Mouse (Mus musculus) embryo, embryonic 11 days (tissue): ENCODE measurements at regions not wholly inside any gene's neighbourhood (a gene's known extent, or its start where the extent isn't known, plus 50 kb on each side); places are given as distances from the start of the nearest gene placed in this dataset.
"Not testable (repeated sequence)": the region's sequence is repeated elsewhere in the genome, so short reads cannot be mapped to it uniquely, and the experiment has no call there.

ENCODE experiments used
- DNase-seq: peaks from one replicate; pipeline ENCODE4 v3.0.0-alpha.2; 2015

GRCm38 (mm10) chr13:101955806-101956418 lies 187.9 kb upstream of the Pik3r1 start:
- no peak for DNase-seq

GRCm38 (mm10) chr13:101957782-101958181 lies 189.8 kb upstream of the Pik3r1 start:
- DNase-seq, result no peak

GRCm38 (mm10) chr13:101965537-101965936 lies 197.5 kb upstream of the Pik3r1 start:
- peak; percentile 20 for DNase-seq

GRCm38 (mm10) chr13:101966799-101967397 lies 198.9 kb upstream of the Pik3r1 start:
- DNase-seq, result no peak

- peak; percentile 2 for DNase-seq
These were observed 199.4 kb upstream of the Pik3r1 start for GRCm38 (mm10) chr13:101967466-101967865.

- DNase-seq, result no peak
These were observed 208.7 kb upstream of the Pik3r1 start for GRCm38 (mm10) chr13:101976766-101977165.

GRCm38 (mm10) chr13:101980171-101980835 lies 212.3 kb upstream of the Pik3r1 start:
- DNase-seq, result no peak

- DNase-seq, result no peak
These were observed 220.8 kb upstream of the Pik3r1 start for GRCm38 (mm10) chr13:101988637-101989413.

GRCm38 (mm10) chr13:101991729-101992128 lies 223.7 kb upstream of the Pik3r1 start:
- no peak for DNase-seq

- no peak for DNase-seq
These were observed 226.8 kb upstream of the Pik3r1 start for GRCm38 (mm10) chr13:101994779-101995178.

- no peak for DNase-seq
These were observed 227.5 kb upstream of the Pik3r1 start for GRCm38 (mm10) chr13:101995529-101995928.

- no peak for DNase-seq
These were observed 228.1 kb upstream of the Pik3r1 start for GRCm38 (mm10) chr13:101996144-101996543.

- DNase-seq, result no peak
These were observed 229.4 kb upstream of the Pik3r1 start for GRCm38 (mm10) chr13:101997415-101997814.

- DNase-seq, result no peak
These were observed 238.5 kb upstream of the Pik3r1 start for GRCm38 (mm10) chr13:102006565-102006964.

- DNase-seq, result no peak
These were observed 243.9 kb upstream of the Pik3r1 start for GRCm38 (mm10) chr13:102011965-102012364.

GRCm38 (mm10) chr13:102014514-102014913 lies 246.5 kb upstream of the Pik3r1 start:
- no peak for DNase-seq

GRCm38 (mm10) chr13:102014958-102015357 lies 246.9 kb upstream of the Pik3r1 start:
- DNase-seq, result no peak

- no peak for DNase-seq
These were observed 248.5 kb upstream of the Pik3r1 start for GRCm38 (mm10) chr13:102016518-102016917.

GRCm38 (mm10) chr13:102022273-102022672 lies 254.3 kb upstream of the Pik3r1 start:
- DNase-seq, result no peak

GRCm38 (mm10) chr13:102022757-102023156 lies 254.7 kb upstream of the Pik3r1 start:
- DNase-seq, result no peak

- DNase-seq, result no peak
These were observed 255.6 kb upstream of the Pik3r1 start for GRCm38 (mm10) chr13:102023624-102024023.

GRCm38 (mm10) chr13:102025138-102025537 lies 257.1 kb upstream of the Pik3r1 start:
- DNase-seq, result no peak

- not testable (repeated sequence) for DNase-seq
These were observed 257.5 kb upstream of the Pik3r1 start for GRCm38 (mm10) chr13:102025547-102025946.
